Mouse (Mus musculus): ENCODE measurements around the gene Ccl26. TPM values are rescaled to one million over a fixed set of nuclear protein-coding genes. Genes with fewer than 3 reads are reported as not detected.
"Not testable (repeated sequence)": the region's sequence is repeated elsewhere in the genome, so short reads cannot be mapped to it uniquely, and the experiment has no call there.

The Ccl26 gene
- not detected in 2 replicates for polyA plus RNA-seq (2015; fragmentation: Nextera tagmentation; extraction: Ambion mirVana)

DNA sequence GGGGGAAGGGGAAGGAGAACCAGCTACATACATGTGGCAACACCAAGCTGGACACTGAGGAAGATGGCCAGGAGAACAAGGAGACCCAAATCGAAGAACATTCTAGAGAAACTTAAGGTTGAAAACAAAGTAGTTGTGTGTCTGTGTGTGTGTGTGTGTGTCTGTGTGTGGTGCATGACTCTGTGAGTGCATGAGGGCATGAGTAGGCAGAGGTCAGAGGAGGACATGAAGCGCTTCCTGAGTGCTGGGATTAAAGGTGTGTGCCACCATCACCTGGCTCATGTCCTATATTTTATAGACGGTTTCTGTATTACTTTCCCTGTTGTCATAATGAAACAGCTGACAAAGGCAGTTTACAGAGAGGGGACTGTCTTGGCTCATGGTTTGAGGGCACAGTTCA lies at the start of gene Ccl26:
Ccl26 (minus strand) TSS at position 101 of the 400 bp plus-strand sequence.
- no peak within 1 kb of the TSS for H3K27ac ChIP-seq
- 91% methylated on average over 3 of the region's 3 CpGs for WGBS
- ATAC-seq = no peak

DNA sequence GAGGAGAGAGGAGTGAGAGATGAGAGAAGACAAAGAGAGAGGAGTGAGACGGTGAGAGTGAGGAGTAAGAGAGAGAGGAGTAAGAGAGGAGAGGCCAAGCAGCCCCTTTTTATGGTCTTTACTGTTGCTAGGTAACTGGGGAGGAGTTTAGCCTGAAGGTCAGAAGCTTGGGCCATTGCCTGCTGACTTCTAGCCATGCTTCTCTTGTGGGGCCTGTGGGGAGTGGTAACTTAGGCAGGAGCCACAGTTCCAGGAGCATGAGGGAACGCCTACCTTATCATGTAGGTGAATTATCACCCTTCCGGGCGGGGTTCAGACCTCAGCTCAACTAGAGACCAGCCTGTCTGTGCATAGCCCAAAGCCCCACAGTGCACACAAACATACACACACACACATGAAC lies 46.4 kb upstream of the Ccl26 start:
- Histone ChIP-seq H3K36me3 (no peaks in the 10 kb centered on the region), H3K27ac (no peak overlapping the region), H3K9ac (no peak overlapping the region), H3K4me1 (replicated peaks) (no peaks in the 10 kb centered on the region), H3K4me2 (replicated peaks) (no peak overlapping the region), H3K4me3 (replicated peaks) (no peak overlapping the region), H3K9me3 (no peaks in the 10 kb centered on the region), H3K27me3 (replicated peaks) (no peaks in the 10 kb centered on the region)
- 52% methylated on average over 4 of the region's 4 CpGs for WGBS
- ATAC-seq = peak; percentile 36; the same call in 1 of the 2 replicates

More for the DNA sequence above, at the start of gene Ccl26:
- Histone ChIP-seq H3K27me3 (replicated peaks) (no peaks in the 10 kb centered on the region), H3K9ac (no peak within 1 kb of the TSS), H3K36me3 (no peaks in the 10 kb centered on the region), H3K9me3 (no peaks in the 10 kb centered on the region), H3K4me2 (replicated peaks) (no peak within 1 kb of the TSS), H3K4me1 (replicated peaks) (no peaks in the 10 kb centered on the region), H3K4me3 (replicated peaks) (no peak within 1 kb of the TSS)

DNA sequence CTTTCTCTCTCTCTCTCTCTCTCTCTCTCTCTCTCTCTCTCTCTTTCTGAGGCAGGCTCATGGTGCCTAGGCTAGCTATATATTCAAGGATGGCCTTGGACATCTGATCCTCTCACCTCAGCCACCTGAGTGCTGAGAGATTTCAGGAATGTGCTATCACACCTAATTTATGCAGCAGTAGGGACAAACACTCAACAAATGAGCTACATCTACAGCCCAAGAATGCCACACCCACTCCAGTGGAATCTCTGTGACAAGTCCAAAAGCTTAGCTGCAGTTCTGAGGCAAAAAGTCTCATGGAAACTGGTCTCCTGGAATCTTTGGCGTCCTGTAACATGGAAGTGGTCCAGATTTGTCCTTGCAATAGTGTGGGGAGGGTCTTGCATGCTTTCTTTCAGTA lies 44.2 kb upstream of the Ccl26 start:
- Histone ChIP-seq H3K36me3 (no peaks in the 10 kb centered on the region), H3K9ac (no peak overlapping the region), H3K4me1 (replicated peaks) (no peaks in the 10 kb centered on the region), H3K27ac (no peak overlapping the region), H3K4me2 (replicated peaks) (no peak overlapping the region), H3K9me3 (no peaks in the 10 kb centered on the region), H3K4me3 (replicated peaks) (no peak overlapping the region), H3K27me3 (replicated peaks) (no peaks in the 10 kb centered on the region)
- ATAC-seq = no peak
- WGBS = 59% methylated on average over 1 of the region's 1 CpGs

DNA sequence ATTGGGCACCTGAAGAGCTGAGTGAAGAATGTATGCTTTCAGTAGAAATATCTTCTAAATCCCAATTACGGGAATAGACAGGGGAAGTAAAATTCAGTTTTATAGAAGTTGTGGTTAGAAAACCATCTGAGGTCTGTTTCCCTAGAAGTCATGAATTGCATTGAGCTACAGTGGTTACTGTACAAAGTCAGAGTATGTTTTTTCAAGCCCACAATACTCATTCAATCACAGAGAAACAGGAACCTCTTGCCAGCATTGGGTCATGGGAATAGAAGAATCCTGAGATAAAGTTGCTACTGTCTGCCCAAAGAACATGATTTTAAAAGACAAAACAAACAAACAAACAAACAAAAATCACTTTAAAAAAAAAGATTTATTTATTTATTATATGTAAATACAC lies 43.3 kb upstream of the Ccl26 start:
- not testable (repeated sequence) for H3K4me3 ChIP-seq (replicated peaks); H3K27ac ChIP-seq; H3K36me3 ChIP-seq; H3K27me3 ChIP-seq (replicated peaks); H3K9me3 ChIP-seq; ATAC-seq; H3K9ac ChIP-seq; H3K4me1 ChIP-seq (replicated peaks); H3K4me2 ChIP-seq (replicated peaks)
- no CpG with 5 or more reads among the region's 1 CpGs for WGBS

DNA sequence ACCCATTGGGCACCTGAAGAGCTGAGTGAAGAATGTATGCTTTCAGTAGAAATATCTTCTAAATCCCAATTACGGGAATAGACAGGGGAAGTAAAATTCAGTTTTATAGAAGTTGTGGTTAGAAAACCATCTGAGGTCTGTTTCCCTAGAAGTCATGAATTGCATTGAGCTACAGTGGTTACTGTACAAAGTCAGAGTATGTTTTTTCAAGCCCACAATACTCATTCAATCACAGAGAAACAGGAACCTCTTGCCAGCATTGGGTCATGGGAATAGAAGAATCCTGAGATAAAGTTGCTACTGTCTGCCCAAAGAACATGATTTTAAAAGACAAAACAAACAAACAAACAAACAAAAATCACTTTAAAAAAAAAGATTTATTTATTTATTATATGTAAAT lies 41.3 kb upstream of the Ccl26 start:
- ATAC-seq; H3K9ac ChIP-seq; H3K27me3 ChIP-seq (replicated peaks); H3K36me3 ChIP-seq; H3K4me1 ChIP-seq (replicated peaks); H3K9me3 ChIP-seq; H3K27ac ChIP-seq; H3K4me3 ChIP-seq (replicated peaks); H3K4me2 ChIP-seq (replicated peaks): not testable (repeated sequence)
- WGBS = no CpG with 5 or more reads among the region's 1 CpGs

DNA sequence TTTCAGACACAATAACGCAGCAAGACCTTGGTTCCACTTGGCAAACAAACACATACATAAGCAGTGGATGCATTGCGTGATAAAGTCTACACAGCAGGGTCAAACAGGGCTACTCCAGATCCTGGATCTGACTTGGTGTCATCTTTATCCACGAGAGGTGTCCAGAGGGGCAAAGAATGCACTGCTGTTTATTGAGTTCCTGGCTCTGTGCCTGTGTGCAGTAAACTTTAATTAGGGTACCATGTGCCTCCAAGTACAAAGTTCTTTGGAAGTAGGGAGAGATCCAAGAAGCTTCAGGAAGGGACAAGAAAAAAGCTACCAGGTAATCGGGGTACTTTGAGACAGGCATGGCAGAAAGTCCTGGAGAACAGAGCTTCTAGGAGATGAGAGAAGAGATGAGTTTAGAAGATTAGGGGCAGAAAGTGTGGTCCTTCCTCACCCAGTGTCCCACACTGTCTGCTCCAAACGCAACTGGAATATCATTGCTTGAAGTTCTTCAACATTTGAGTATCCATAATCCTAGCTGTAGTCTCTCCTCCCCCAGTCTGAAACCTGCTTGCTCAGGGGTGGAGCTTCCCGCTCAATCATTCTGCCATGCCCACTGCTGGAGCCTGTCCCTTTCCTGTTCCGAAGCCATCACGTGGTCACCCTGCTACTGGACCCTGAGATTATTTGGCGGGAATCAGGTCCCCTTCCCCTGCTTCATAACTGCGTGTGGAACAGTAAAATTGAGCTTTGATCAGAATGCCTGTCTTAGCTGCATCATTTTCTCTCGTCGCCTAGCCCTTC lies 26.8 kb upstream of the Ccl26 start:
- peak; percentile 67; the same call in 1 of the 2 replicates for ATAC-seq

DNA sequence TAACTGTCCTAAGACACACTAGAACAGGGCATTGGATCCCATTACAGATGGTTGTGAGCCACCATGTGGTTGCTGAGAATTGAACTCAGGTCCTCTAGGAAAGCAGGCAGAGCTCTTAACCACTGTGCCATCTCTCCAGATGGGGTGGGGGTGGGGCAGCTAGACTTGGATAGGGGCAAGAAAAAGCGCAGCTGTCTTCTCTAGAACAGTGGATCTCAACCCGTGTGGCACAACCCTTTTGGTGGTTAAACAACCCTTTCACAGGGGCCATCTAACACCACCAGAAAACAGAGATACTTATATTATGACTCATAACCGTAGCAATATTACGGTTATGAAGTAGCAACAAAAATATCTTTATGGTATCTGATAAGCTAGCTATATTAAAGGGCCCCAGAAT lies 24.4 kb upstream of the Ccl26 start:
- no peaks in the 10 kb centered on the region for H3K27me3 ChIP-seq (replicated peaks)
- no peaks in the 10 kb centered on the region for H3K36me3 ChIP-seq
- 73% methylated on average over 4 of the region's 4 CpGs for whole genome bisulfite sequencing
- no peaks in the 10 kb centered on the region for H3K4me1 ChIP-seq (replicated peaks)
- no peak overlapping the region for H3K4me3 ChIP-seq (replicated peaks)
- no peak overlapping the region for H3K27ac ChIP-seq
- H3K4me2 ChIP-seq (replicated peaks) = no peak overlapping the region
- H3K9ac ChIP-seq = no peak overlapping the region
- no peaks in the 10 kb centered on the region for H3K9me3 ChIP-seq
- ATAC-seq = no peak

More for the DNA sequence above, 26.8 kb upstream of the Ccl26 start:
- WGBS = 79% methylated on average over 12 of the region's 12 CpGs
- no peaks in the 10 kb centered on the region for H3K4me1 ChIP-seq (replicated peaks)
- no peak overlapping the region for H3K9ac ChIP-seq
- H3K4me2 ChIP-seq (replicated peaks) = no peak overlapping the region
- H3K4me3 ChIP-seq (replicated peaks) = no peak overlapping the region
- no peak overlapping the region for H3K27ac ChIP-seq
- no peaks in the 10 kb centered on the region for H3K27me3 ChIP-seq (replicated peaks)
- no peaks in the 10 kb centered on the region for H3K36me3 ChIP-seq
- H3K9me3 ChIP-seq = no peaks in the 10 kb centered on the region

DNA sequence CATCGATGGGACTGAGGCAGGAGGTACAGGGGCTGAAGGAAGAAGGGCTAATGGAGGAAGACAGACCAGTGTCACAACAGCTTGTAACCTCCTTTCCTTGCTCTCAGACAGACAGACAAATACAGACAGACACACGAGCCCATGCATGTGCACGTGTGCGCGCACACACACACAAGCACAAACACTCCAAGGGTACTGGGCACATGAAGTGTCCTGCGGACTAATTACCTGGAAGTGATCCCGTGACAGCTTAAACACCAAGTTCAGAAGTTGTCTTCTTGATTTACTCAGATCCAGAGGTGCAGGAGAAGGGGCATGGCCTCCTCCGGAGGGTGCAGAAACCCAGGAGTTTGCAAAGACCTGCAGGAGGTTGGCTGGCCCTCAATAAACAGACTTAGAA lies 22.3 kb upstream of the Ccl26 start:
- ATAC-seq = no peak; the same call in 1 of the 2 replicates
- Histone ChIP-seq H3K36me3 (no peaks in the 10 kb centered on the region), H3K9ac (no peak overlapping the region), H3K4me1 (replicated peaks) (no peaks in the 10 kb centered on the region), H3K9me3 (no peaks in the 10 kb centered on the region), H3K27me3 (replicated peaks) (no peaks in the 10 kb centered on the region), H3K27ac (no peak overlapping the region), H3K4me2 (replicated peaks) (no peak overlapping the region), H3K4me3 (replicated peaks) (no peak overlapping the region)
- WGBS = 85% methylated on average over 8 of the region's 8 CpGs

DNA sequence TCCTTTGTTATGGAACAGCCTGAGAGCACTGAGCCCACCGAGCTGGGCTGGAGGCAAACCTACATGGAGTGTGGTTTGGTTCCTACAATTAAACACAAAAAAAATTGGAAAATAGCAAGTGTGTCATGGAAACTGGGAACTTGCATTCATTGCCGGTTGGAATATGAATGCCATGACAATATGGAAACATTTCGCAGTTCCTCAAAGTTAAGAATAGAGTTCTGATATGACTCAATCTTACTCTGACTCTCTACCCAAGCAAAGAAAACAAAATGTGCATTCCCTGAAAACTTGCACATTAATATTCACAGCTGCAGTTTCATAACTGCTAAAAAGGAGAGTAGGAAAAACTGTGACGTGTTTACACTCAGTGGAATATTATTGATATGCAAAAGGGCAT lies 19.0 kb upstream of the Ccl26 start:
- no peak for ATAC-seq
- no peaks in the 10 kb centered on the region for H3K27me3 ChIP-seq (replicated peaks)
- no peaks in the 10 kb centered on the region for H3K9me3 ChIP-seq
- H3K4me2 ChIP-seq (replicated peaks) = no peak overlapping the region
- no peak overlapping the region for H3K4me3 ChIP-seq (replicated peaks)
- WGBS = 84% methylated on average over 4 of the region's 4 CpGs
- H3K27ac ChIP-seq = no peak overlapping the region
- no peaks in the 10 kb centered on the region for H3K4me1 ChIP-seq (replicated peaks)
- H3K36me3 ChIP-seq = no peaks in the 10 kb centered on the region
- H3K9ac ChIP-seq = no peak overlapping the region

DNA sequence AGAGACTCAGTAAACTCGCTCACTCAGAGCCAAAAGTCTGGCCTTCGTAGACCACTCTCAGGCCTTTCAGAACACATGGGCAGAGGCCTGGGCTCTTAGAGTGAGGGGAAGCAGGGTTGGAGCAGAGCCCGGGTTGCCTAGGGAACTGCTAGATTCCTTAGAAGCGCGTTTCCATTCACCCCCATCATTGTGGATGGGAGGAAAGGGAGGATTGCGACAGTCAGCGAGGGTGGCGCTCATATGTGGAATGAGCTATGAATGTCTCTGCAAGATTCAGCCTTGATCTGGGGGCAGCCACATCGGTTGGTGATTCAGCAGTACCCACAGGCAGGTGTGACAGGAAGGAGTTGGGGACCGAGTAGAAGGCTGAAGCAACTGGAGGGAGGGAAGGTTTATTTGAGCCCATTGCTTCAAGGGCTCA lies 16.0 kb upstream of the Ccl26 start:
- WGBS = 83% methylated on average over 10 of the region's 10 CpGs
- Histone ChIP-seq H3K36me3 (no peaks in the 10 kb centered on the region), H3K27me3 (replicated peaks) (no peaks in the 10 kb centered on the region), H3K4me3 (replicated peaks) (no peak overlapping the region), H3K9me3 (no peaks in the 10 kb centered on the region), H3K27ac (no peak overlapping the region), H3K9ac (no peak overlapping the region), H3K4me2 (replicated peaks) (no peak overlapping the region), H3K4me1 (replicated peaks) (no peaks in the 10 kb centered on the region)
- ATAC-seq = no peak

DNA sequence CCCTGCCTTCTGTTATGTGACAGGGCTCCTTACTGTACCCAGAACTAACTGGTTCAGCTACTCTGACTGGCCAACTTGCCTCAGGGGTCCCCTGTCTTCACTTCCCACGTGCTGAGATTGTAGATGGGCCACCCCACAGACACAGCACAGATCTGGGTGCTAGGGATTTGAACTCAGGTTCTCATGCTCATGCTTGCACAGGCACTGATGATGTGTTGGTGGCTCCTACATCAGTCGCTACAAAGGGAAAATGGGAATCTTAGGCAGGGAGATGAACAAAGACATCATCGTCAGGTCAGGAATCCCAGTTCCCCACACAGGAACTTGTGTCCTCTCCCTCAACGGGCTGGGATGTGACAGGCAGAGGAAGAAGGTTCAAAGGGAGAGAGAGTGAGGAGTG lies 12.7 kb upstream of the Ccl26 start:
- H3K27ac ChIP-seq = no peak overlapping the region
- no peak overlapping the region for H3K4me3 ChIP-seq (replicated peaks)
- H3K4me1 ChIP-seq (replicated peaks) = no peaks in the 10 kb centered on the region
- 63% methylated on average over 4 of the region's 4 CpGs for WGBS
- ATAC-seq = no peak
- H3K27me3 ChIP-seq (replicated peaks) = no peaks in the 10 kb centered on the region
- no peak overlapping the region for H3K4me2 ChIP-seq (replicated peaks)
- H3K9me3 ChIP-seq = no peaks in the 10 kb centered on the region
- no peak overlapping the region for H3K9ac ChIP-seq
- H3K36me3 ChIP-seq = no peaks in the 10 kb centered on the region

DNA sequence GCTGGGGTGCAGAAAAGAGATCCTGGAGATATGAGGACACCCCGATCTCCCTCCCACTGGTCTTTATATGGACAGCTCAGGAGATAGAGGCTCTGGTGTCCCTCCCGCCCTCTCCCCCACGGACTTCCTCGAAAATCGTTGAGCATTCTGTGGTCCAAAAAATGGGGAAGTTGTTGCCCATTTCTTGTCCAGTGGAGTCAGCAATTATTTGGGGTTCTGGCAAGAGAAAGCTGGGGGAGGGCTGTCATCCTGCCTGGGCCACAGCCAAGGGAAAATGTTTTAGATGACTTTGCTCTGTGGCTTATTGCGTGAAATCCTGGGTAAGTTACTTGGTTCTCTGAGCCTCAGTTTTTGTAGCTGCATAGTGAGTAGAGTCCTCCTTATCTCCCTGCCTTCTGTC lies 9.6 kb upstream of the Ccl26 start, which contains the start of gene Ccl24:
Ccl24 (minus strand) TSS at position 44 of the 400 bp plus-strand sequence.
- Histone ChIP-seq H3K27ac (no peak within 1 kb of the TSS), H3K4me3 (replicated peaks) (no peak within 1 kb of the TSS), H3K36me3 (no peaks in the 10 kb centered on the region), H3K9me3 (no peaks in the 10 kb centered on the region), H3K4me1 (replicated peaks) (no peaks in the 10 kb centered on the region), H3K4me2 (replicated peaks) (no peak within 1 kb of the TSS), H3K9ac (no peak within 1 kb of the TSS), H3K27me3 (replicated peaks) (no peaks in the 10 kb centered on the region)
- no peak for ATAC-seq
- WGBS = 88% methylated on average over 6 of the region's 6 CpGs

DNA sequence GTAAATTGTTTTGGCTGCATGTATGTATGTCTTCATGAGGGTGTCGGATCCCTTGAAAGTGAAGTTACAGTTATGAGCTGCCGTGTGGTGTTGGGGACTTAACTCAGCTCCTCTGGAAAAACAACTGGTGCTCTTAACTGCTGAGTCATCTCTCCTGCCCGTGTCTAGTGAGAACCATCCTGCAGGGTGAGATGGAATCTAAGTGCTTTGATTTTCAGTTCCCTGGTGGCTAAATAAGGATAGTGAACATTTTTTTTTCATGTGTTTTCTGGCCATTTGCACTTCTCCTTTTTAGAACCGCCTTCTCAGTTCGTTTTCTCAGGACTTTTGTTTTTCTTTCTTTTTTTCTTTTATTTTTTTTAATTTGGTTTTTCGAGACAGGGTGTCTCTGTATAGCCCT lies 5.3 kb upstream of the Ccl26 start:
- H3K4me1 ChIP-seq (replicated peaks) = no peaks in the 10 kb centered on the region
- H3K9me3 ChIP-seq = no peaks in the 10 kb centered on the region
- H3K27ac ChIP-seq = no peak overlapping the region
- no peak overlapping the region for H3K9ac ChIP-seq
- H3K27me3 ChIP-seq (replicated peaks) = no peaks in the 10 kb centered on the region
- WGBS = 70% methylated on average over 6 of the region's 6 CpGs
- no peak overlapping the region for H3K4me2 ChIP-seq (replicated peaks)
- no peak for ATAC-seq
- no peaks in the 10 kb centered on the region for H3K36me3 ChIP-seq
- H3K4me3 ChIP-seq (replicated peaks) = no peak overlapping the region
